Mouse (Mus musculus): ENCODE data around the gene Ksr2. TPM values are rescaled to one million over a fixed set of nuclear protein-coding genes. Genes with fewer than 3 reads are reported as not detected.

Ksr2 gene
- polyA plus RNA-seq, 1 experiment from 2014 or later, result 0.16 TPM

DNA sequence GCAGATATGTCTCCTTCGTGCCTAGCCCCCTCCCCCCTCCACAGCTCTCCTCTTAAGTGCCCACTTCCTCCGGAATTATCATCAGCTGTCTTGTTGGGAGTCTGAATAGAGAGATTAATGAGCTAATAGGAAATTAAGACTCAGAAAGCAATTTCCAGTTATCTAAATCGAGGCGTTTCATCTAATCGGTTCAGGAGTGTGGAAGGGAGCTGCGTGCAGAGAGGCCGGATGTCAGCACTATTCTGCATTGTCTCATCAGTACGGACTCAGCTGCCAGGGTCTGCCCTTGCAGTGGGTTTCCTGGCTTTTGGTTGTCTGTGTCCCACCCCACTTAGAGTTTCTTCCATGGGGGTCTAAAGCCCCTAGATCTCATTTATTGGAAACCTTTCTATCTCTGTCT, 262.0 kb downstream of the Ksr2 start:
- DNase-seq (ENCODE audit: low spot score) (no peak), ATAC-seq (ENCODE audit: low FRiP score, low TSS enrichment) (no peak)
- Histone ChIP-seq H3K4me1 (replicated peaks; ENCODE audit: control insufficient read depth, insufficient read depth) (no peaks in the 10 kb centered on the region), H3K9me3 (ENCODE audit: control insufficient read depth, low read length) (no peaks in the 10 kb centered on the region), H3K4me3 (ENCODE audit: low read depth, low read length) (no peak overlapping the region), H3K36me3 (ENCODE audit: control insufficient read depth, insufficient read depth, low read length) (no peaks in the 10 kb centered on the region), H3K9ac (ENCODE audit: low read length) (no peak overlapping the region), H3K27ac (replicated peaks) (no peak overlapping the region), H3K27me3 (ENCODE audit: control insufficient read depth, insufficient read depth, low read length) (no peaks in the 10 kb centered on the region), H3K4me2 (replicated peaks; ENCODE audit: low read depth) (no peak overlapping the region)
- TF ChIP-seq EP300 (optimal IDR thresholded peaks at IDR 0.05) (no peak), CTCF (IDR thresholded peaks at IDR 0.05; ENCODE audit: low read depth) (no peak)
- WGBS, result 66% methylated on average over 8 of the region's 8 CpGs

DNA sequence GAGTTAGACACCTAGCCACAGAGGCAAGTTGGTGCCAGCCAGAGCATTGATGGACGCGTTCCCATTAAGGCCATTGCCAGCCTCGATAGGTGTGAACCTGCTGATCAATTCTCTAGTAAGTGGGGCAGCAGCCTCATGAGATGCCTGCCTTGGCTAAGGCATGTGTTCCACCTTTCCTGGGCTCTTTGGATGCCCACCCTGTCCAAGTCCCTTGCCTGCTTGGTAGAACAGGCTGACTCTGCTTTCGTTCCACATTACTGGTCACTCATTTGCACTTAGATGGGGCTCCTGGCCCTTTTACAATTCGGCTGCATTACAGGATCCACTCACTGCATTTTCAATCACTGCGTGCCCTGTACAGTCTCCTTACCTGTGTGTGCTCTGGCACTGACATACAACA, 263.4 kb downstream of the Ksr2 start:
- TF ChIP-seq EP300 (optimal IDR thresholded peaks at IDR 0.05) (no peak), CTCF (IDR thresholded peaks at IDR 0.05; ENCODE audit: low read depth) (no peak)
- H3K4me1 ChIP-seq (replicated peaks; ENCODE audit: control insufficient read depth, insufficient read depth), result no peaks in the 10 kb centered on the region
- H3K27ac ChIP-seq (replicated peaks), result no peak overlapping the region
- H3K27me3 ChIP-seq (ENCODE audit: control insufficient read depth, insufficient read depth, low read length), result no peaks in the 10 kb centered on the region
- H3K4me2 ChIP-seq (replicated peaks; ENCODE audit: low read depth), result no peak overlapping the region
- no peaks in the 10 kb centered on the region for H3K9me3 ChIP-seq (ENCODE audit: control insufficient read depth, low read length)
- no peak for ATAC-seq (ENCODE audit: low FRiP score, low TSS enrichment)
- no peak overlapping the region for H3K4me3 ChIP-seq (ENCODE audit: low read depth, low read length)
- 95% methylated on average over 6 of the region's 6 CpGs for WGBS
- no peak for DNase-seq (ENCODE audit: low spot score)
- H3K36me3 ChIP-seq (ENCODE audit: control insufficient read depth, insufficient read depth, low read length), result no peaks in the 10 kb centered on the region
- H3K9ac ChIP-seq (ENCODE audit: low read length), result no peak overlapping the region

DNA sequence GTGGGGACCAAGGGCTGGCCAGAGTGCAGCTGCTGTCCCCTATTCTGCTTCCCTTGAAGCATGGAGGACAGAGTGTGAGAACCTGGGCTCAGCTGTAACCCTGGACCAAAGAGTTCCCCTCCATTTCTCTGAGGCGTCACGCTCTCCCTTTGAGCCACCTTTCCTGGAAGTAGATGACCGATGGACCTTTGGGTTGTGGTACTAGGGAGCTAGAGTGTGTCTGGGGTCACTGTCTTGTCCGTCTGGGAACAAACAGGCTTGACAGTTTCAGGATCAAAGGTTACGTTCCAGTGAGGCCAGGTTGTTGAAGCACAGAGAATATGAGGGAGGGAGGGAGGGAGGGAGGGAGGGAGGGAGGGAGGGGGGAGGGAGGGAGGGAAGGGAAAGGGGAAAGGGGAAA, 264.6 kb downstream of the Ksr2 start:
- ATAC-seq (ENCODE audit: low FRiP score, low TSS enrichment) (no peak), DNase-seq (ENCODE audit: low spot score) (no peak)
- WGBS, result 55% methylated on average over 5 of the region's 5 CpGs
- H3K4me1 ChIP-seq (replicated peaks; ENCODE audit: control insufficient read depth, insufficient read depth), result no peaks in the 10 kb centered on the region
- H3K36me3 ChIP-seq (ENCODE audit: control insufficient read depth, insufficient read depth, low read length), result no peaks in the 10 kb centered on the region
- H3K9ac ChIP-seq (ENCODE audit: low read length), result no peak overlapping the region
- no peak overlapping the region for H3K4me3 ChIP-seq (ENCODE audit: low read depth, low read length)
- H3K9me3 ChIP-seq (ENCODE audit: control insufficient read depth, low read length), result no peaks in the 10 kb centered on the region
- no peaks in the 10 kb centered on the region for H3K27me3 ChIP-seq (ENCODE audit: control insufficient read depth, insufficient read depth, low read length)
- no peak overlapping the region for H3K4me2 ChIP-seq (replicated peaks; ENCODE audit: low read depth)
- TF ChIP-seq CTCF (IDR thresholded peaks at IDR 0.05; ENCODE audit: low read depth) (no peak), EP300 (optimal IDR thresholded peaks at IDR 0.05) (no peak)
- H3K27ac ChIP-seq (replicated peaks), result no peak overlapping the region

DNA sequence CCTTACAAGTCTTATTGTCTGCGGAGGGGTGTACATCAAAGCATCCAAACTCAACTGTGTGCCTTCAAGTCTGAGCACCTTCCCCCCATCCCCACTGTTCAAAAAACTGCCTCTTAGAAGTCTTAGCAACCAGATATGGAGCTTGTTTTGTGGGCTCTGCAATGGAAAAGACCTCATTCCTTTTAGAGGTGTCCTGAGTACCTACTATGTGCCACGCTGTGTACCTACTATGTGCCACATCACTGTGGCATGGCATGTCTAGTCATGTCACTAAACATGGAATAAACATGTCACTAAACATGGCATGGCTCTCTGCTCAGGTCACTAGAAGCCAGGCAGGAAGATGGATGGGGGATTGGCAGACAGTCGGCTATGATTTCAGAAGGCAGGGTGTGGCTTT, 268.4 kb downstream of the Ksr2 start:
- H3K27ac ChIP-seq (replicated peaks), result no peak overlapping the region
- TF ChIP-seq CTCF (IDR thresholded peaks at IDR 0.05; ENCODE audit: low read depth) (no peak), EP300 (optimal IDR thresholded peaks at IDR 0.05) (no peak)
- H3K9me3 ChIP-seq (ENCODE audit: control insufficient read depth, low read length), result no peaks in the 10 kb centered on the region
- no peak overlapping the region for H3K4me3 ChIP-seq (ENCODE audit: low read depth, low read length)
- WGBS, result 87% methylated on average over 3 of the region's 3 CpGs
- H3K36me3 ChIP-seq (ENCODE audit: control insufficient read depth, insufficient read depth, low read length), result no peaks in the 10 kb centered on the region
- H3K4me2 ChIP-seq (replicated peaks; ENCODE audit: low read depth), result no peak overlapping the region
- H3K4me1 ChIP-seq (replicated peaks; ENCODE audit: control insufficient read depth, insufficient read depth), result no peaks in the 10 kb centered on the region
- no peak overlapping the region for H3K9ac ChIP-seq (ENCODE audit: low read length)
- H3K27me3 ChIP-seq (ENCODE audit: control insufficient read depth, insufficient read depth, low read length), result no peaks in the 10 kb centered on the region
- ATAC-seq (ENCODE audit: low FRiP score, low TSS enrichment) (no peak), DNase-seq (ENCODE audit: low spot score) (no peak)

DNA sequence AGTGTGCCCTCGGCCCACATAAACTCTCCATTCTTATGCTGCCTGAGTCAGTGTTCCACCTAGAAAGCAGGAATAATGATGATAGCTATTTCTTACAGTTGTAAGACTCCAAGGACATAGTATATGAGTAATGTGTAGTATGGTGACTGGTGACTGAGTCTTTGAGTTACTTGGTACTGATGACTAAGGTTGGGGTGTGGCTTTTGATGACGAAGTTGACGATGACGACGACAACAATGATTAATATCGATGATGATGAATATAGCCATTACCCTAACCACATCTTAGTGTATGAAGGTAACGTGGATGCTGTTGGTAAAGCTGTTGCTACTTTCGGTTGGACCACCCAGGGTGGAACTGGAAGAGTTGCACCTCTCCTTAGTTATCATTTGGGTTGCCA, 270.7 kb downstream of the Ksr2 start:
- Histone ChIP-seq H3K9ac (ENCODE audit: low read length) (no peak overlapping the region), H3K4me2 (replicated peaks; ENCODE audit: low read depth) (no peak overlapping the region), H3K27ac (replicated peaks) (no peak overlapping the region), H3K9me3 (ENCODE audit: control insufficient read depth, low read length) (no peaks in the 10 kb centered on the region), H3K27me3 (ENCODE audit: control insufficient read depth, insufficient read depth, low read length) (no peaks in the 10 kb centered on the region), H3K36me3 (ENCODE audit: control insufficient read depth, insufficient read depth, low read length) (no peaks in the 10 kb centered on the region), H3K4me1 (replicated peaks; ENCODE audit: control insufficient read depth, insufficient read depth) (no peaks in the 10 kb centered on the region), H3K4me3 (ENCODE audit: low read depth, low read length) (no peak overlapping the region)
- TF ChIP-seq CTCF (IDR thresholded peaks at IDR 0.05; ENCODE audit: low read depth) (no peak), EP300 (optimal IDR thresholded peaks at IDR 0.05) (no peak)
- 88% methylated on average over 8 of the region's 8 CpGs for WGBS
- ATAC-seq (ENCODE audit: low FRiP score, low TSS enrichment) (no peak), DNase-seq (ENCODE audit: low spot score) (no peak)

DNA sequence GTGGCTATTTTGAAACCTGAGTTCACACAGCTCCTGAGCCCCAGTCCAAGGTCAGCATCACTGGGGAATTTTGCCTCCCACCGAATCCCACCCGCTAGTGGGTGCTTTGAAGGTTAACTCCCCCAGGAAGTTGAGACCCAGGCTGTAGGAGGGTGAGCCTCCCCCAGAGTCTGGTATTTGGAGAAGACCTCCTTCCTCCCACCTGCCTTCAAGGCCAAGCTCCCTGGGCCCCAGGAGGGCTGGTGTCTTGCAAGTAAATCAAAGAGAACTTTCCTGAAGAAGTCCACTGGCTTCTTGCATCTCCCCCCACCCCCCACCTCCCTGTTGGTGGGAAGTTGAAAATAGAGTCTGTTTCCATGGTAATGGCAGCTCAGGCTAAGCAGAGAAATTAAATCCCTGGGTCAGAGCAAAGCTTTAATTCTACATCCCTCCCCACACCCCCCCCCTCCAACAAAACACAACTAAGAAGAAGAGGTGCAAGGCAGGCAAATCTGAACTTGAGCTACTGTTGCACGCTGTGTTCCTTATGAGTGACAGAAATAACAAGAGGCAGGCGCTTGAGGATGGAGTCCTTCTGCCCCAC, 274.1 kb downstream of the Ksr2 start:
- no peak for TF ChIP-seq EP300 (optimal IDR thresholded peaks at IDR 0.05)
- TF ChIP-seq CTCF (IDR thresholded peaks at IDR 0.05; ENCODE audit: low read depth), result no peak
- no peak overlapping the region for H3K27ac ChIP-seq (replicated peaks)
- no peak overlapping the region for H3K4me2 ChIP-seq (replicated peaks; ENCODE audit: low read depth)
- H3K36me3 ChIP-seq (ENCODE audit: control insufficient read depth, insufficient read depth, low read length), result no peaks in the 10 kb centered on the region
- no peaks in the 10 kb centered on the region for H3K27me3 ChIP-seq (ENCODE audit: control insufficient read depth, insufficient read depth, low read length)
- no peak overlapping the region for H3K9ac ChIP-seq (ENCODE audit: low read length)
- WGBS, result 38% methylated on average over 4 of the region's 4 CpGs
- DNase-seq (ENCODE audit: low spot score) (no peak), ATAC-seq (ENCODE audit: low FRiP score, low TSS enrichment) (no peak)
- H3K4me3 ChIP-seq (ENCODE audit: low read depth, low read length), result no peak overlapping the region
- H3K4me1 ChIP-seq (replicated peaks; ENCODE audit: control insufficient read depth, insufficient read depth), result no peaks in the 10 kb centered on the region
- no peaks in the 10 kb centered on the region for H3K9me3 ChIP-seq (ENCODE audit: control insufficient read depth, low read length)
